Mouse (Mus musculus): ENCODE results near the gene Xk. TPM values are rescaled to one million over a fixed set of nuclear protein-coding genes. Genes with fewer than 3 reads are reported as not detected.
"Not testable (repeated sequence)": the region's sequence is repeated elsewhere in the genome, so short reads cannot be mapped to it uniquely, and the experiment has no call there.

Gene Xk
- total RNA-seq (2021): 10 to 100 TPM; 14.9 to 16.7 TPM

- DNase-seq: peak; percentile 23 to 34
Measured at GRCm38 (mm10) chrX:9272460-9273361, at the start of gene Xk. Gene Xk, plus strand, starts transcription at chrX:9272756.

GRCm38 (mm10) chrX:9227105-9227504 is 45.5 kb upstream of the Xk start:
- DNase-seq: no peak

GRCm38 (mm10) chrX:9240737-9241591 is 31.6 kb upstream of the Xk start:
- DNase-seq: no peak

DNA sequence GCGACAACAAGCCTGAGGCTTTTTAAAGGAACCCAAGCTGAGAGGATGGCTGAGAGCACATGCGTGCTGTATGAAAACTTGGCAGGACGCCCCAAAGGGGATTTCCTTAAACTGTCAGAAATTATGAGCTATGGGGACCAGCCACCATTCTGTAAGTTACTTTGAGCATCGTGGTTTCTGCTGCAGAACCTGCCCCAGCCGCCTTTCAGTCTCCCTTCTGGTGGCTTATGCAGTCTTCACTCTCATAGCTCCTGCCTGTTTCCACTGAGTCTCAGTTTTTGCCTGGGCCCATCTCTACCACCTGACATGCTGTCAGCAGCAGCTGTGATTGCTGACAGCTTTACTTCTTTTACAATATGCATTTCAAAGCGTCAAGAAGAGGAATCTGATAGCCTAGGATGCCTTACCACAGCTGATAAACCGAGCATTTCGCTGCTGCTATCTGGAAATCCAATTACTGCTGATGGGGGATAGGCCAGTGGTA is 29.1 kb upstream of the Xk start:
- no peak for DNase-seq

DNA sequence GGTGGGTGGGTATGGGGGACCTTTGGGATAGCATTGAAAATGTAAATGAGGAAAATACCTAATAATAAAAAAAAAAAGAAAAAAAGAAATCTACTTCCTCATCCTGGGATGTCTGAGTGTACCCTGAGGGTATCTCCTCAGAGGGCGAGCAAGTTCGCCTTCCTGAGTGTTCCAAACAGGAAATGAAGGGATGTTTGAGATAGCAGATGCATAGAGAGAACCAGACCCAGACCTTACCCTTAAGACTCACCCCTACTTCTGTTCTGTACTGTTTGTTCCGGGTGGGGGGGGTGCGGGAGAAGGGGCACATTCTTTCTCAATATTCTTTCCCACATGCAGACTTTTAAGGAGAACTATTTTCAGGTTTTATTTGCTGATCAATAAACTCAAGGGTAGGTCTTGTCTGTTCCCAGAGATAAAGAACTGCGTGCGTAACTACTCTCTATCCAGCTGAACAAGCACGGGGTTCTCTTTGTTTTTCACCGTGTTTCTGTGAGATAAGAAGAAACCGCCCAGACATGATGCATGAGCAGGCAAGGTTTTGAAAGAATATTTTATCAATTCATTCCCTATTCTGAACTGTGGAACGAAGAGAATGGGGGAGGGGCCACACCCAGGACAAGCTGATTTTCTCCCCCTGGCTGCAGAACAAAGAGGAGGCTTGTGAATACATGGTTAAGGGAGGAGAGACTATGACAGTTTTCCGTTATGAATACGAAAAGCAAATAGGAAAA is 27.8 kb upstream of the Xk start:
- DNase-seq: no peak

- no peak for DNase-seq
Measured at GRCm38 (mm10) chrX:9248911-9249310, 23.6 kb upstream of the Xk start.

GRCm38 (mm10) chrX:9253990-9254389 is 18.6 kb upstream of the Xk start:
- DNase-seq: no peak

GRCm38 (mm10) chrX:9254901-9255300 is 17.7 kb upstream of the Xk start:
- no peak for DNase-seq

DNA sequence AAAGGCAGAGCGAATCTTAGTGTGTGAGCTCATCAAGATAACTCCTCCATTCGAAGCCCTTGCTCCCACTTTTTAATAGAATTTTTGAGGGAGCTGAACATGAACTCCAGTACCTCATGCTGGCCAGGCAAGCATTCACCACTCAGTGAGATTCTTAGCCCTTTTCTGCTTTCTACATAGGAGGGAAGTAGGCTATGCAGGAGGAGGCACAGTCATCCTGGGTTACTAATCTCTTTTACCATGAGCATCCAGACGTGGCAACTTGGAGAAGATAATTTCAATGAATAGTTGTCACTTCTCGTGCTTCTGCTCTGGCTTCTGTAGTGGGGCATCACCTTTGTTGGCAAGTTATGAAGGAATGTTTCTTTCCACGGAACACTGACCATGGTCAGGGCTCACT is 15.8 kb upstream of the Xk start, which contains the start of gene Gm14862:
TSS of gene Gm14862 (minus strand) at position 134 of the 400 bp plus-strand sequence.
- DNase-seq: no peak

- DNase-seq: no peak
Measured at GRCm38 (mm10) chrX:9257831-9258230, 14.7 kb upstream of the Xk start.

GRCm38 (mm10) chrX:9259267-9259666 is 13.3 kb upstream of the Xk start:
- no peak for DNase-seq

DNA sequence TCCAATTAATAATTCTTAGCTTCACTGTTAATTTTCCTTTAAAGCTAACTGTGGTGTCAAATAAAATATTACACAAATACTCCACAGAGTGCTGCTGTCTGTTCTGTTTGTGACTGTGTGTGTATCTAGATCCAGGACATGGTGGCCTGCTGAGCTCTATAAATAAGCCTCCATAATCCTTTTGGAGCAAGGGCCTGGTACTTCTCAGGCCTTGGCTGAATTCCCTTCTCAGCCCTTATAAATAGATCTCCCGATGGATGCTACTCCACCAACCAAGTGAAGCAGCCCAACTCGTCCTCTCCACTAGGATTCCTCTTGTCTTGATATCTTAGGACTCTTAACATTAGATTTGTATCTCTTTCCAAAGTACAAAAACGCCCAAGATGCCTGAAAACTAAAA is 1.4 kb upstream of the Xk start:
- DNase-seq: no peak

DNA sequence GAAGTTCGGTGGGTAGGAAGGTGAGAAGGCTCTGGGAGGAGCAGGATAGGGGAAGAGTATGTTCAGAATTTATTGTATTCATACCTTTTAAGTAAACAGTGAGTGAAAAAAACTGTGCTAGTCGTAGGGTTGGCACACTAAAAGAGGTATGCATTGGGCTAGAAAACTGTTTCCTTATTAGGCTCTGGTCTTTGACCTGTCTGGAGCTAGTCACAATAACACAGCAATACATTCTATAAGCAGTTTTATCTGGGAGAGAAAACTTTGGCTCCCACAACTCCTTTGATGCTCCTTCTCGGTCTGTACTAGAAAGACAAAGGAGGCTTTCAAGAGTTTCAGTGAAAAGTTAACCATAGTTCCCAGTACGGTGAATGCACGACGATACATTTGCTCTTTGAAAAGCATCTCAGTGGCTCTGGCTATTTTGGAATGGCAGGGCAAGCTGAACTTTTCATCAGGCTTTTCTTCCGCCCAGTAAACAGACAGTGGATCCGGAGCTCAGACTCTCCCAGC is 553 bp upstream of the Xk start:
- no peak for DNase-seq

DNA sequence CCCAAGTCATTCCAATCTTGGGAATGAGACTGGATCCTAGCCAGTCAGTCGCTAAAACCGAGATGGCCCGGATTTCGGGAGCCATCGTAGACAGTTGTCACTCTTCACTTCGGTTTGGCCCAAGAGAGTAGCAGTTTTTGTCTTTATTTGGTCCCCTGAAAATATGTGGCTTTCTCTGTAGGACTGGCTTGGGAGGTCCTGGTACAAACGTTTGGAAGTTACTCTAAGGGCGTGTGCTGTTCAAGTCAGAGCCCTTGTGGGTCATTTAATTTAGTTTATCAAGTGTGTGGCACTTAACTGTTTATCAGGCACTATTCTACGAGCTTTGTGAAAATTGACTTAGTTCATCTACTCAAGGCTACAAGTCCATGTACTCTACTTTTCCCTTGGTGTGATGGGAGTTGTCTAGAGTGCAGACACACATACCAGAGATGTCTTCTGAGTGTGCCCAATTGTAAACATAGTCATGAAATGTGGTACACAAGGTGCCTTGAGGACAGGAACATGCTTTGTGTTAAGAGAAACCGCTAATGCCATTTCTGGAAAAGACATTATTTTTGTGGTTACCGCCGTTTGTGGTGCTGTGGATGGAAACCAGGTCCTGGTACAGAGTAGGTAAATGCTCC is 934 bp downstream of the Xk start:
- DNase-seq: no peak

- no peak for DNase-seq
Measured at GRCm38 (mm10) chrX:9274321-9274720, 1.8 kb downstream of the Xk start.

- DNase-seq: not testable (repeated sequence)
Measured at GRCm38 (mm10) chrX:9283464-9283863, 10.9 kb downstream of the Xk start, which contains the start of gene H2al1m. Gene H2al1m, plus strand, starts transcription at chrX:9283764.

DNA sequence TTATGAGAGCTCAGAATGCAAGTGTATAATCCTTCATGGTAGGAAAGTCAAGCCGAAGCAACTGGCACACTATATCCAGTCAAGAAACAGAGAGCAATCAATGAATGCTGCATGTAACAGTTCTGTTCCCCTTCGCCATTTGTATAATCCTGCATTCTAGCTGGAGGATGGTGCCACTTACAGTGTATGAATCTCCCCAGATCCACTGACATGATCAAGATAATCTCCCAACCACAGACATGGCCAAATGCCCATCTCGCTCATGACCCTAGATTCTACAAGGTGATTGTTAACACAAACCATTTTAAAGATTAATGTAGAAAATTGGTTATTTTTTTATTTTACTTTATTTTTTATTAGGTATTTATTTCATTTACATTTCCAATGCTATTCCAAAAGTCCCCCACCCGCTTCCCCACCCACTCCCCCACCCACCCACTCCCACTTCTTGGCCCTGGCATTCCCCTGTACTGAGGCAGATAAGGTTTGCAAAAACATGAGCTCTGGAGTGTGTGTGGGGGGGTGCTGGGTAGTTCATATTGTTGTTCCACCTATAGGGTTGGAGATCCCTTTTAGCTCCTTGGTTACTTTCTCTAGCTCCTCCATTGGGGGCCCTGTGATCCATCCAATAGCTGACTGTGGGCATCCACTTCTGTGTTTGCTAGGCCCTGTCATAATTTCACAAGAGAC is 20.7 kb downstream of the Xk start:
- not testable (repeated sequence) for DNase-seq

DNA sequence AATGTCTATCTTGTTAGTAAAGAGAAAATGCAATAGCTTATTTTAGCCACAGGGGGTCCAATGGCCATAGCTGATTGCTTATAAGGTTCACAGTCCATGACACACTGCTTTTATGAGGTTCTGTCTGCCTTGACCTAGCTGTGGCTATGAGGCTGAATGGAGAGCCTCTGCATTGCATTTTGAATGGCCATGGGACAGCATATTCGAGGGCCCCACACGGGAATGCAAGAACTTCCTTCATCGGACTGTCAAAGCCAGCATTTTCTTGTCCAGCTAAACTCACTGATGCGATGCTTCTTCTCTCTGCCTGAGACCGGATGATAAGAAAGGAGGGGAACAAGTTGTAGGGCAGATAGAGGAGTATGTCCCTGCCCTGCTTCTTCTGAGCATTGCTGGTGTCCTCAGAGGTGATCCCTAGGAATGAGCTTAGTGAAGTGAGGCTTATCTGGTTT is 25.9 kb downstream of the Xk start:
- DNase-seq: no peak

DNA sequence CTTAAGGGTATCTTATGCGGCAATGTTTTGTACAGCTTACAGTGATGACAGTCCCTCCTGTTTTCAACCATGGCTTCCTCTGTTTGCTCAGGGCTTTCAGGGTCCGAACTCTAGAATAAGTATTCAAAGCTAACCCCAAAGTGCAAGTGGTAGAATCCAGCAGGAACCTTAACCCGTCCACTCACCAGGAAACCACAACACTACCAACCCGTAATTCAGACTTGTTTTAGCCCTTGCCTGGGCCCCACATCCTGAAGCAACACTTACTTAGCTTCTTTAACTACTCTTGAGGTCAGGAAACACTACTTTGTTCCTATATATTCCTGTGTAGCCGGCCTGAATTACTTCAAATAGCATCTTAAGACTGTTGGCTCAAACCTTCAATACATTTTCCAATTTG is 30.2 kb downstream of the Xk start:
- no peak for DNase-seq

- no peak for DNase-seq
Measured at GRCm38 (mm10) chrX:9303455-9303854, 30.9 kb downstream of the Xk start.

DNA sequence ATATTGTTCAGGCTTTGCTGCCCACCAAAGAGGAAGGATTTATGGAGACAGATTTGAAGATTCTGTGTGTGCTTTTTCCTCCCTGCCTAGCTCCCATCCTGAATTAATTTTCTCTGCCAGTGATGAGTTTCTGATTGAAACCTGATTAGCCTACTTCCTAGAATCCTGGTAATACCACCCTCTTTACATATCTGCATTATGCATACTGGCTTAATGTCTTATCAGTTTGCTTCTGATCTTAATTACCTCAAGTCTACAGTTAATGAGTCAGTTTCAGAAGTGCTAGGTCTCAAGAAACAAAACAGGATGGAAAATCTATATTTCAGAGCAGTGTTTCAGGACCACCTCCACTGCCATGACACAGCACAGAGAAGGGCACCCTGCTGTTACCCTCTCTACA is 43.9 kb downstream of the Xk start:
- DNase-seq: not testable (repeated sequence)
